Mouse (Mus musculus): Measurements from ENCODE around the gene Cbx4.

Gene Cbx4

DNA sequence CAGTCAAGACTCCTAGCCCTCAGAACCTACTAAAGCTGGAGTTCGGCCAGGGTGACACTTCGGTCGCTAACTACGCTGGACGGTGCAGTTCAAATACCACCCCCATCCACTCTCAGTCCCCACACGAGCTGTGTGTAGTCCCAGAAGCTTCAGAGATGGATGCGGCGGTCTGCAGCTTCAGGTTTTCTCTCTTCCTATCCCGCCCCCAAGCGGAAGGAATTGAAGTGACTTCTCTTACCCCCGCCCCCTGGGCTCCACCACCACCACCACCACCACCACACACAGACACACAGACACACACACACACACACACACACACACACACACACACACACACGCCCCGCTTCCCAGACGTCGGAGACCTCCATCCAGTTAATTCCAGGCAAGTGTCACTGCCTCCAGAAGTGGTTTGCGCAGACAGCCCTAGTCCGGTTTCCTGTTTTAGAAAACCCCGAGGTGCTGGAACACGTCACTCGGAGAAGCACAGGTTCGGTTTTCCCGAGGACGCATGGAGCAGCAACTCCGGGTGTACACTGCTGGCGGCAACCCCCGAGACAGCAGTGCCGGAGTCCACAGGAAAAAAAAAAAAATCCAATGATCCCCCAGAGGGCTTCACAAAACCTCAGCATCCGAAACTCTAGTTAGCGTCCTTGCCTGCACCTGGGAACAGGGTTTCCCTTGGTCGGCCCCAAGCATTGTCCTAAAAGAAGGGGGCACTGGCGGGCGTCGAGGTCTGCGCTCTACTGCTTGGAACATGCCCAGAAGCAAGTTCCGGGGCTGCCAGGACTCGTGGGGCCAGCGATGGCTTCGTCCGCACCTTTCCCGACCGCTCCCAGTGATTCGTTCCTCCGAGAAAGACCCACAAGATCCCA lies 38.5 kb downstream of the Cbx4 start:
- TF ChIP-seq GATA4 (IDR thresholded peaks at IDR 0.05; ENCODE audit: insufficient replicate concordance, low read length) = no peak

DNA sequence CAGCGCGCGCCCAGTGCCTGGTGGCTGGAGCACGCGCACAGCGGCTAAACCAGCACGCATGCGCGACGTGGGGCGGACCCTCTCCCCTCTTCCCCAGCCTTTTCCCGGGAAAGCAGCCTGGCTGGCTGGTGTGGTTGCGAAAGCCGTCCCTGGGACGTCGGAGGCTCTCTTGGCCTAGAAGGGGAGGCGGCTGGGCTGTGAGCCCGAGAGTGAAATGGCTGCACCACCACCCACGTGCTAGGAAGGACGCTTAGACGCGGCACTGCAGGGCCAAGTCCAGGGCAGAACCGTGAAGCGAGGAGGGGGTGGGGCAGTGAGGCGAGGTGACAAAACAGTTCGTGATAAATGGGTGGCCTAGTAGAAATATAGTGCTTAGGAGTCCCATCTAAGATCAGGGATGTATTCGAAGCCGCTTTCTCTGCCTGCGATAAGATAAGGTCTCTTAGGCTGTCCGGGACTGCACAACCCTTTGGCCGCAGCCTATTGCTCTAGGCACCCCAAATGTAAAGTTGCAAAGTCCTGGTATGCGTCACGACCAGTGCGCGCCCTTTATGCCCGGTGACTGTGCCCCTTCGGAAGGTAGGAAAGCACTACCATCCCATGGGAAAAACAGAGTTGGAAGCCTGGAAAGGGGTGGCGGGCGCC lies 39.3 kb downstream of the Cbx4 start:
- TF ChIP-seq GATA4 (IDR thresholded peaks at IDR 0.05; ENCODE audit: insufficient replicate concordance, low read length) = no peak

DNA sequence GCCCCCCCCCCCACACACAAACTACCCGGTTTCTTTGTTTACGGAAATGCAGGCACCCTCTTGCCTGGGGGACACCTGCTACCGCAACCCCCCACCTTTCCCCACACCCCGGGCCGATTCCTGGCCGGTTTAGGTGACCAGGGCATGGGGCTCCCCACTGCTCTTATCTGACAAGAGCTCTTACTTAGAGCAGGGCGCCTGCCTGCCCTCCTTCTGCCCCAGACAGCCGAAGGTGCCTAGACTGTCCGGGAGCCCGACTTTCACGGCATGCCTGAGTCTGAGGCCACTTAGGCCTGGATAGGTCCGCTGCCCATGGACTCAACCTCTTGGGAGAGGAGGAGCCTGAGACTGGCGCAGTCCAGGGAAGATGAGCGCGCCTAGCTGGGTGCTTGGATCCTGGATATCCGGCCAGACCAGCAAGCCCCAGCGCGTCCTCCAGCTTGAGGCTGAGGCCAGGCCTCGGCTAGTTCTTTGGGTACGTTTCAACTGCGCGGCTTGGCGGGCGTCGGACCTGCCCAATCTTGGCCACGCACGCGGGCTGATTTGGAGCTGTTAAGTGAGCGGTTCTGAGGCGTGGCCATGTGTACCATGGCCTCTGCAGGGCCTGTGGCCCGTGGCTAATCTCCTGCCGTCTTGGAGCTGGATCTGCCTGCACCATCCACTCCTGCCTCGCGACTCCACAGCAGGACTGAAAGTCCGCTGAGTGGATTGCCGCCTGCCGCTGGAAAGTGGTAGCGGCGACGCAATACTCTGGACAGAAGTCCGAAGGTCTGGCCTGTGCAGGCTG lies 41.3 kb downstream of the Cbx4 start:
- no peak for TF ChIP-seq GATA4 (IDR thresholded peaks at IDR 0.05; ENCODE audit: insufficient replicate concordance, low read length)

GRCm38 (mm10) chr11:119043761-119044550 lies 42.1 kb downstream of the Cbx4 start:
- TF ChIP-seq GATA4 (IDR thresholded peaks at IDR 0.05; ENCODE audit: insufficient replicate concordance, low read length) = no peak

DNA sequence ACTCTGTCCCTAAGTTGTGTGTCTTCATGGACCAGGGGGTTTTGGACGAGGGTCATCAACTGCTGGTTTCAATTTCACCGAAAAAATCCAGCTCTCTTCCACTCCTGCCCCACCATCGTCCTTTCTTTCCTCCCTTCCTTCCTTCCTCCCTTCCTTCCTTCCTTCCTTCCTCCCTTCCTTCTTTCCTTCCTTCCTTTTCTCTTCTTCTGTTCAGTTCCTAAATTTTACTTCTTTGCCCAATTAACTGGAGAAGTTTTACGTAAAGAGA lies 42.8 kb downstream of the Cbx4 start:
- no peak for TF ChIP-seq GATA4 (IDR thresholded peaks at IDR 0.05; ENCODE audit: insufficient replicate concordance, low read length)

DNA sequence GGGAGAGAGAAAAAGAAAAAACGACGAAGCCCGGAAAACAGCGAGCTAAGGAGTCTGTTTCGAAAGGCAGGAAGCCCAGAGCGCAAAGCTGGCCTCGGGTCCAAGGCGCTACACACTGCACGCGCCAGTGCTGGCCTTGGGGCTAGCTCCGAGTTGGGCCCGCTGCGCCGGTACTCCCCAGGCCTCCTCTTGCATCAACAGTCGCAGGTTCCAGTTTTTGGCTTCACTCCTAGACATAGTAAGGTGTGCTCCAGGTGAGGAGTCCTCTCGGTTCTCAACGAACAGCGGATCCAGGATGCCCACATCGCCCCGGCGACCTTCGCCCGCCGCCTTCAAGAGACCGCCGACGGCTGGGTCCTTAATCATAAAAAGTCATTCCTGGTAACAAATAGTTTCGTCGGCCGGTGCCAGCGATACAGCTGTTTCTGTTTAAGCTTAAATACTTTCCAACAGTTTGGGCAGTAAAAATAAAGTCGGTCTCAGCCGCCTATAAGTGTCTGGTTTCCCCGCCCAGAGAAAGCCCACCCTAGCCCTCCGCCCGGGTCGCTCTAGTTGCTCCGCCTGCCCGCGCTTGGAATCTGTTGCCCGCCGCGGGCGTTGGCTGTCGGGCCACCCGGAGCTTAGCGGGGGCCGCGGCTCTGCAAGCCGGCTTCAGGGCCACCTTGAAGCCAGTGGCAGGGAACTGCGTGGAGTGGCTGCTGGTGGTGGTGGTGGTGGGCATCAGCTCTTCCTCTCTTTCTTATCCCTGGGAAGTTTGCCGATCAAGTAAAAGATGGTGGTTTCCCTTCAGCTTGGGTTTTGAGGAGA lies 43.4 kb downstream of the Cbx4 start:
- no peak for TF ChIP-seq GATA4 (IDR thresholded peaks at IDR 0.05; ENCODE audit: insufficient replicate concordance, low read length)

DNA sequence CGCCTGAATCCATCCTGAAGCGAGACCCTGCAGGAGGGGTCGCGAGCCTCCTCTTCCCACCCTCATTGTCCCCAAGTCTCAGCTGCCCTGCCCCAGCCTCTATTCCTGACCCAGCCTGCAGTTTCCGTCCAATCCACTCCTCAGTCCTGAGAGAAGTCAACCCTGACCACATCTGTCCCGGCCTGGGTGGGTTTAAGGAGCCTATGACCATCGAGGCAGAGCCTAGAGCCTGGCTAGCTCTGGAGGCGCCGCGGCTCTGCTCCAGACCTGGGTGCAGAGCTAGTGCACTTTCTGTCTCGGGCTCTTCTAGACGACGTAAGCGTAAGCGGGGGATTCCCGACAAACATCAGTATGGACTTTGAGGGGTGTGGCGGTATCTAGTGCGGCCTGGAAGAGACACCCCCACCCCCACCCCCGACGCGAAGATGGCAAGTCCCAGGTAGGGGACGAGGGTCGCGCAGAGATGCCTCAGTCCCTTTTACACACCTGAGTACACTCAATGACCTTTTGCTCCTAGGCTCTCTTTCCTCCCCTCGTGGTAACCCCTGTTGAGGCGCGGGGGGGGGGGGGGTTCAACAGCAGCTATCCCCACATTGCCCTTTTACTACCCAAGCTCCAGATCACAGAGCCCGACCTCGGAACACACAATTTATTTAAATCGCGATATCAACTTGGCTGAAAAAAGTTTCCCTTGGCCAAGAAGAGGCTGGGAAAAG lies 44.1 kb downstream of the Cbx4 start:
- TF ChIP-seq GATA4 (IDR thresholded peaks at IDR 0.05; ENCODE audit: insufficient replicate concordance, low read length) = no peak

DNA sequence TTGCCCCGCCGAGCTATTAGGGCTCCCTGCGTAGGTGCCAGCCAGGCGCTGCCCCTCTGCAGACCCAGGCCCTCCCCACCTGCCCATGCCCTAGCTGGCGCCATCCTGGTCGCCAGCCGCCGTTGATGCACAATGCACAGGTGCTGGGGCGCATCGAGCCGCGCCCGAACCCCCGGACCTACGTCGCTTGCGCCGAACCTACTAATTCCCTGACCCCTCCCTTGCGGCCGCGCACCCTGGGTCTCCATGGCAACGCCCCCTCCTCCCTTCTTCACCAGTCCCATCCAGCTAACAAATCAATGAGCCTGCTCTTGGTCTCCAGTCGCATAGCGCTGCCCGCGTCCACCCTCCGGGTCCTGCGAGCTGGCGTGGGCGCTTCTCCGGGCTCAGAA lies 44.7 kb downstream of the Cbx4 start:
- peak; percentile 12; the same call in 1 of the 2 replicates for TF ChIP-seq GATA4 (IDR thresholded peaks at IDR 0.05; ENCODE audit: insufficient replicate concordance, low read length)

DNA sequence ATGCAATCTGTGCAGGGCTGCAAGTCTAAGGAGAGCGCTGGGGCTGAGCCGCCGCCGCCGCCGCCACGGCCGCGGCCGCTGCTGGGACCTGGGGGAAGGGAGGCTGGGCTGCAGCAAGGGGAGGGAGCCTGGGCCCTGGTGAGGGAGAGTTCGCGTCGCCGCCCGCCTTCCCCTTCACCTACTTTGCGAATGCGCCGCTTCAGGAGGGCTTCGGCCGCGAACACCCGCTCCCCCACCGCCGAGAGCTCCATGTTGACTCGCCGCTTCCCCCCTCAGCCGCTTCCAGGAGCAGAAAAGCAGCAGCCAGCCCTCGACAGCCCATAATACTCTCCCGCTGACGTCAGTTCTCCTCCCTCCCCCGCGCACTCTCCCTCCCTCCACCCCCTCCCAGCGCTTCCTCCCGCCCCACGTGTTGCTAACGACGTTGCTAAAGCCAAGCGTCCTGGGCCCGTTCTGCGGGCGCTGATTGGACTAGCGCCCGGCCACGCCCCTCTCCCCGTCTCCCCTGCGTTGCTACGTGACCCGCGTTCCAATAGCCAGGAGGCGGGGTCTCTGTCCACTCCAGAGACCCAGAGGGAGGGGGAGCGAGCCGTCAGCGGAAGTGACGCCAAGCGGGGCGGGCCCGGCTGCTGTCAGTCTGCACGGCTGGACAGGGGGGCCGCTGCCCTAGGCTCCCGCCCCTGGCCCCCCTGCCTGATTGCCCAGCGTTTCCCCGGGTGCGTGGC lies 45.3 kb downstream of the Cbx4 start, which contains the start of gene Cbx8:
Gene Cbx8, minus strand, starts transcription at position 370 of the 725 bp plus-strand sequence.
- no peak for TF ChIP-seq GATA4 (IDR thresholded peaks at IDR 0.05; ENCODE audit: insufficient replicate concordance, low read length)

DNA sequence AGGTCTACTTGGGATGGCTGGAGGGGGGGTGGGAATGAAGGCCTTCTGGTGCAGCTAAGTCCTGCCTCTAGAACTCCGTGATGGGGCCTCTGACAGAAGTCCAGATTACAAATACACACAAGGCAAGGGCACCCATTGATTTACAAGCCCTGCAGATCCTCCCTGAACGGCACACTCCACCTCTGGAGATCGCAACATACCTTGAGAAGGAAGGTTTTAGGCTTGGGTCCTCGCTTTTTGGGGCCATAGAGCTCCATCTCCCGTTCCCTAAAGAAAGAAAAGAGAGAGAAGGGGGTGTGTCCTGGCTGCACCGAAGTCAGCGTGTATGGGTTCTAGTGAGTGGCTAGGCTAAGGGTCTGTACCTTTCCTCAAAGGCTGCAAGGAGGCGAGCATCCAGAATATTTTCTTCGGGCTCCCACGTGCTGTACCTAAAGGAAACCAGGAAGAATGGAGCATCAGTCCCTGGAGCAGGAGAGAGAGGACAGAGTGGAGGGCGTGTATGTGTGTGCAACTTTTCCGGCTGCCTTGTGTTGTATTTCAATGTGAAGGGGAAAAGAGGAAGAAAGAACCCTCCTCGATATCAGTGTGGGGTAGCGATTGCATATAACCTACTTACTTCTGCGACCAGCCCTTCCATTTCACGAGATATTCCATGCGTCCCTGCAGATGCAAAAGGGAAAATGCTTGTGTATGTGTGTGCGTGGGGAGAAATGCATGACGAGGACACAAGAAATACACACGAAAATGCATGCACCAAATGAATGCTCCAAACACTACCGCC lies 46.1 kb downstream of the Cbx4 start:
- no peak for TF ChIP-seq GATA4 (IDR thresholded peaks at IDR 0.05; ENCODE audit: insufficient replicate concordance, low read length)

GRCm38 (mm10) chr11:119038744-119039484 lies 47.1 kb downstream of the Cbx4 start:
- TF ChIP-seq GATA4 (IDR thresholded peaks at IDR 0.05; ENCODE audit: insufficient replicate concordance, low read length) = no peak
